Mouse (Mus musculus): ENCODE data around the gene Tbkbp1.
A peak's percentile ranks its signal among the peaks of the same experiment; 100 is the strongest.
"Not testable (repeated sequence)": the region's sequence is repeated elsewhere in the genome, so short reads cannot be mapped to it uniquely, and the experiment has no call there.

Tbkbp1 gene

GRCm38 (mm10) chr11:97151343-97151801 is at the start of gene Tbkbp1:
Gene Tbkbp1 (minus strand): TSS chr11:97151495.
- DNase-seq: peak; percentile 70

DNA sequence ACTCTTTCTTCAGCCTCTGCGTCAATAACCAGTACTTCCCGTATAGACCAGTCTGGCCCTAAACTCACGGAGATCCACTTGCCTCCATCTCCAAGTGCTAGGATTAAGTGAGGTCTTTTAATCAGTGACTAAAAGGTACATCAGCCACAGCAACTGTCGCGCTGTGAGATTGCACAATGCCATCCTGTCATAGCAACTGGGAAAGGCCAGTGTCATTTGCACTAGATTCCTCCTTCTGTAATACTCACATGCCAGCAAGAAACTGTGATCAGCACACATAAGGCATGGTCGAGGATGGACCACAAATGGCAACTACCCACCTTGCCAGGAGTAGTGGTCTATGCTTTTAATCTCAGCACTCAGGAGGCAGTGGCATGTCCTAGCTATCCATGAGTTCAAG is 48.2 kb upstream of the Tbkbp1 start:
- no peak for DNase-seq

GRCm38 (mm10) chr11:97198601-97199000 is 47.3 kb upstream of the Tbkbp1 start:
- DNase-seq: peak; percentile 65

GRCm38 (mm10) chr11:97197021-97197420 is 45.7 kb upstream of the Tbkbp1 start:
- DNase-seq: no peak

DNA sequence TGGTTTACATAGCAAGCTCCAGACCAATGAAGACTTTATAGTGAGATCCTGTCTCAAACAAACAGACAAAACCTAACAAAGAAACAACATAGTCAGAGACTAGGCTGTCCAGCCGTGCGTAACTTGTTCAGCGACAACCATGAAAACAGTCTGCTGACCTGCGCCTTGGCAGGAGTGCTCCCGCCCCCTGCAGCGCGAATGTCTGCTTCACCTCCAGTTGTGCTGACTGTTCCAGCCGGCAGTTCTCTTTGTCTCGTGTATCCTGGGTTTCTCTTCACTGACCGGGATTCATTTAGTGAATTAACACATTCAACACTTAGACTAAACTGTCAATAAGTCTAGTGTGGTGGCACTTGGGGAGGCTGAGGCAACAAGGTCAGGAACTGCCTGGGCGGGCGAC is 45.2 kb upstream of the Tbkbp1 start:
- DNase-seq: no peak

GRCm38 (mm10) chr11:97192621-97192951 is 41.3 kb upstream of the Tbkbp1 start:
- peak; percentile 20 for DNase-seq

DNA sequence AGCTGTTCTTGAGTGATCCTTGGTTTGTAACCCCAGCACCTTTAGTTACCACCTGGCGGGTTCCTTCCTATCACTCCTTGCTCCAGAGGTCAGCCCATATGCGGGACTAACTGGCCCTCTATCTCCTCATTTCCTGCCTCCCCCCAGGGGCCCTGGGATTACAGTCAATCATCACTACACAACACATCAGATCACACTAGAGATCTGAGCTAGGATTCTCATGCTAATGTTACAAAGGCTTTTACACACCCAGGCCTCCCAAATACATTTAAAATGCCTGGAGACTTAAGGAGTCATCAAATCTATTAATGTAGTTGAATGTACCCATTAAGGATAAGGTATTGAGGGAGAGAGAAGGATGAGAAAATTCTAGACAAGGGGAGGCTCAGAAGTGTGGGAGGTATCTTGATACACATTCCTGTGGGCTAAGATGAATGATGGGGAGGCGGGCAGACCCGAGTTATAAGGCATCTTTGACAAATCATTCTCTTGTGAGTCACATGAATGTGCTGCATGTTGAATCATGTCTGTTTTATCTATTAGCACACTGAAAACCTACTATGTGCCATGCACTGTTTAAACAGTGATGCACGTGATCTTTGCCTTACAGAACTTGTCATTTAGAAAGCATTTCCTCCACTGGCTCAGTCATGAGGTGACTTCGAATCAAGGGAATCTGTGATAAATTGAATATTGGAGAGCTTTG is 40.8 kb upstream of the Tbkbp1 start:
- no peak for DNase-seq

GRCm38 (mm10) chr11:97190992-97191391 is 39.7 kb upstream of the Tbkbp1 start:
- no peak for DNase-seq

GRCm38 (mm10) chr11:97189645-97190044 is 38.4 kb upstream of the Tbkbp1 start:
- not testable (repeated sequence) for DNase-seq

DNA sequence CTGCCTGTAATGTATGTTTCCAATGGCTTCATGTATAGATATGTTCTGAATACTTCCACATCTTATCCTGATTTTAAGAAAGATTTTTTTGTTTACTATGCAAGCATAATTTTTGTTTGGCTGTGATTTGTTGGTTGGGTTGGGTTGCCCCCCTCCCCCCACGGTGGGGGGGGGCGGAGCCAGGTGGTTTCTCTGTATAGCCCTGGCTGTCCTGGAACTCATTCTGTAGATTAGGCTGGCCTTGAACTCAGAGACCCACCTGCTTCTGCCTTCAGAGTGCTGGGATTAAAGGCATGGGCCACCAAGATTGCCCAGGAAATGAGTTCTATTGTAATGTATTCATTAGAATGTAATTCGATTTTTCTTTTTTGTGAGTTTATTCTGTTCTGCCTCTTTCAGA is 37.9 kb upstream of the Tbkbp1 start:
- no peak for DNase-seq

DNA sequence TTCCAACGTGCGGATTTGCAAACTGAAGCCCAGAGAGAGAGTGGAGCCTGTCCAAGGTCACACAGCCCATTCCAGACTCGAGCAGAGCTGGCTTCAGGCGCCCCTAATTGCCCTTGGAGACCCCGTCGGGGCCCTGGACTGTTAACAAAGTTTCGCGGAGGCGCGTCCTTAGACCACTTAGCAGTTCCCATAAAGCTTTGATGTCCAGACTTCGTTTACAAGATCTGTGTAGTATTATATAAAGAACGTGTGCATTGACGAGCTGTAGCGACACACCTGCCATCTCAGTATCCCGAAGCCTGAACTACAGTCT is 37.3 kb upstream of the Tbkbp1 start:
- no peak for DNase-seq

GRCm38 (mm10) chr11:97187764-97188642 is 36.7 kb upstream of the Tbkbp1 start, which contains the start of gene Kpnb1:
Gene Kpnb1 (minus strand): TSS chr11:97187881.
- peak; percentile 100 for DNase-seq

DNA sequence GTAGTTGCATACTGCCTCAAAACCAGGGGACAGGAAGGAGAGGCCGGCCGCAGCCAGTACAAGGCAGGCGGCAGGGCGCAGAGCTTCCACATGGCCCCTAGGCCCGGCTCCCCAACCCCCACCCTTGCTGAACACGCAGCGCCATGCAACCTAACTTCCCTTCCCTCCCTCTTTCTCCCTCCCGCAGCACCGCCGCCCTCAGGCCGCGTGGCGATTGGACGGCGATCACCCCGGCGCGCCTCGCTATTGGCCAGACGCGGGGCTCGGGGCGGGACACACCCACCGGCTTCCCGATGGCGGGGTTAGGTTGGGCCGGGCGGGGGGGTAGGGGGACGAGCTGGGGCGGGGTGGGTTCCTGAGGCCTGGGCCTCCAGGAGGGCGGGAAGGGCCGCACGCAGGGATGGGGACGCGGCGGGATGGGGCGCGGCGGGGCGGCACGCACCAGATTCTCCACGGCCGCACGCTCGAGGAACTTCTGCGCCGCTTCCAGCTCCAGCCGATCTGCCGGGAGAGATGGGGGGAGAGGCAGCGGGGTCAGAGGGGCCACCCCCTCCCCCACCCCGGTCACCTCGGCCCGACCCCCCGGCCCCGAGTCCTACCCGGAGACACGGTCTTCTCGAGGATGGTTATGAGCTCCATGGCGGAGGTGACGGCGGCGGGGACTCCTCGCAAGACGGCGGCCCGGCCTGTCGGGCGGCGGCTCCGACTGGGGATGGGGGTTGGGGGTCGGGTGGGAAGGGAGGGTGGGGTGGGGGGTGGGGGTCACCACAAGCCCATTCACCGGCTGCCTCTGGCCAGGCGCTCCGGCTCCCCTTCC is 35.9 kb upstream of the Tbkbp1 start:
- peak; percentile 98 for DNase-seq

DNA sequence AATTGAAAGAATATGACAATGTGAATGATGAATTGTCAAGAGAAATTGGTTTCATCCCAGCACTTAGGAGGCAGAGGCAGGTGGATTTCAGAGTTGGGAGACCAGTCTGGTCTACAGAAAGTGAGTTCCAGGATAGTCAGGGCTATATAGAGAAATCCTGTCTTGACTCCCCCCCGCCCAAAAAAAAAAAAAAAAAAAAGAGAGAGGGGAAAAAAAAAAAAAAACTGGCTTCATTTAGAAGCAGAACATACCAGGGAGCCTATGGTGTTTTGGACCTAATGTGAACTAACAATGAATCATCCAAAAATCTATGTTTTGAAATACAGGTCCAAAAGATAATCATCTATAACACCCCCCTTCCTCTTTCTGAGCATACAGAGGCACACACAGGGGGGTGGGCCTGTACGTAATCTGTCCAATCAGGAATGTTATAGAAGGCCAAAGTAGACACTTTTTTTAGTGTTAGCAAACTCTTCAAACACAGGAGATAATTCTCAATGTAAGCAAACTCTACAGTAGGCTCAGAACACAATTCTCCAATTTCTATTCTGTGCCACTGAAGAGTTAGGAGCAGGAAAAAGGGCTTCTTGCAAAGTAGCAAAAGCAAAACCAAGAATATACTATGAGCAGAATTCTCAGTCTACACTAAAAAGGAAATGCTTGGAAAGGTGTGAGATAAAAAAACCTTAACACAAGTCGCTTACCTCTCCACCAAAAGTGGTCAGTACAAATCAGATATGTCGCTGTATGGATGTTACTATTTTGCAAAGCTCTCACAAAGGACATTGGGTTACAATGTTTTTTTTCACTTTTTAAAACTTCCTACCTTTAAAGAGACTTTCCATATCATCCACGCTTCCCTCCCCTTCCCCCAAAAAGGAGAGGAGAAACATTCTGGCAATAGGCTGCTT is 34.7 kb upstream of the Tbkbp1 start:
- DNase-seq: no peak

DNA sequence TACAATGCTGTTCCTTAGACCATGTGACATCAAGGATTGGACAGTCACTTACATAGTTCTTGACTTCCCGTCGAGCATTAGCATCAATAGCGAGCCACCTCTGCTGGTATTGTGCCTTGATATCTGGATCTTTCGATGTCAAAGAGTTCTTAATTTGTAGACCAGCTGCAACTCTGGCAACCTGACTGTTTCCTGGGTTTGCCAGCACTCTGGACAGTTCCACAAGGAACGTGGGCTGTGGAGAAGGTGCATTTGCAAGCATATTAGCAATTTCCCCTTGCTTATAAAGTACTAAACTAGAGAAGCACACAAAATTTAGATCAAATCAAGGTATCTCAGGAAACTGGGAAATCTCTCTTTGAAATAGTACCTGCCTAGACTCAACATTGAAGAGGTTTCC is 33.6 kb upstream of the Tbkbp1 start:
- no peak for DNase-seq

GRCm38 (mm10) chr11:97182446-97182845 is 31.2 kb upstream of the Tbkbp1 start:
- DNase-seq: no peak

- no peak for DNase-seq
Observed at GRCm38 (mm10) chr11:97181061-97181460, 29.8 kb upstream of the Tbkbp1 start.

- no peak for DNase-seq
Observed at GRCm38 (mm10) chr11:97178198-97178597, 26.9 kb upstream of the Tbkbp1 start.

- peak; percentile 71 for DNase-seq
Observed at GRCm38 (mm10) chr11:97176851-97177250, 25.6 kb upstream of the Tbkbp1 start.

- no peak for DNase-seq
Observed at GRCm38 (mm10) chr11:97175499-97175898, 24.2 kb upstream of the Tbkbp1 start.

DNA sequence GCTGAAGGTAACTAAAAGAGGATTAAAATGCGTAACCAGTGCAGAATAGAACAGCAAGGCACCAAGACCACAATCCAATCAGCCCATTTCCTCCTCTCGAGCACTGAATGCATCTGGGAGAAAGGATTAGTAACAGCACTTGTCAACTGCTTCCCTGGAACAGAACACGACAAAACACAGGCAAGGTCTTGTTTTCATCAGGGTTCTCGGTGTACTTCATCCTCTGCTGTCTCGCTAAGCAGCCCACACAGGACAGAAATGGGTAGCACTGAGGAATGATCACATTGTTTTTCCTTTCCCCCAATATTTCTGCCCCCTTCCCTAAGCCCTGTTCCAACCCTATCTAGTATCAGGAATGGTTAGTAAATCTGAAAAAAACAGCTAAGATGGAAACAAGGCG is 9.0 kb upstream of the Tbkbp1 start:
- no peak for DNase-seq

- DNase-seq: no peak
Observed at GRCm38 (mm10) chr11:97156999-97157398, 5.7 kb upstream of the Tbkbp1 start.

Measured in retina, postnatal 1 day (tissue).